9 mouse cellular contexts compared by ENCODE assay signal in the genomic region with DNA sequence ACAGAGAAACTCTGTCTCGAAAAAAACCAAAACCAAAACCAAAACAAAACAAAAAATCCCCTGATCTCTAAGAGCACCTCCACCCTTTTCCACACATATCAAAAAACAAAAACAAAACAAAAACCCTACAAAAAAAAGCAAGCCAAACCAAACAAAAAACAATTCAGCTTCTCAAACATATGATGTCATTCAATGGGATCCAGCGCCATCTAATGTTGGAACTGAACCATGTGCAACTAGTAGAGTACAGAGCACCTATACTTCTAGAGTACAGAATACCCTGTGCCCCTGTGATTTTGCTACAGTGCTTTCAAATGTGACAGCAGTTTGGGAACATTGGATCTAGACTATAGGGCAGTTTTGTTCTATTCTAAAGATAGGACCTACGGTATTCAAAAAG. TPM values are rescaled to one million over a fixed set of nuclear protein-coding genes. Genes with fewer than 3 reads are reported as not detected.
DNase-seq lines count a peak whose midpoint lies in the region; ATAC-seq and TF ChIP-seq lines count a peak whose summit lies in the region.
"Had no signal": no experiment of that assay in that cellular context is flagged by ENCODE, and none has a peak within 500 bp of the region (broad histone marks: within the 10 kb centered on the region; RNA-seq: fewer than 3 reads in every experiment).

No protein-coding gene starts in this region.

- H3K9me3 ChIP-seq in intestine, embryonic 14.5 days (ENCODE audit: control insufficient read depth, low read length) = no peaks in the 10 kb centered on the region
- no peaks in the 10 kb centered on the region for H3K9me3 ChIP-seq in intestine, embryonic 16.5 days (ENCODE audit: control insufficient read depth, low read length)
- no peaks in the 10 kb centered on the region for H3K9me3 ChIP-seq in embryonic facial prominence, embryonic 14.5 days (ENCODE audit: control insufficient read depth, low read length)

- H3K4me2 ChIP-seq in intestine, embryonic 14.5 days (ENCODE audit: low read length) = peak overlapping the region; percentile 93; the same call in 1 of the 2 replicates
- H3K4me2 ChIP-seq in intestine, embryonic 16.5 days (ENCODE audit: low read depth, low read length) = no peak overlapping the region
- peak overlapping the region; percentile 46; the same call in 1 of the 2 replicates for H3K4me2 ChIP-seq in embryonic facial prominence, embryonic 14.5 days (ENCODE audit: low read depth, low read length)
- H3K4me2 ChIP-seq in myocyte (ENCODE audit: low read depth) = peak overlapping the region; percentile 99

- no peak overlapping the region for H3ac ChIP-seq in myocyte (ENCODE audit: control insufficient read depth, insufficient read length)

- H3K4me3 ChIP-seq in intestine, embryonic 14.5 days (ENCODE audit: low read depth, low read length) = no peak overlapping the region
- no peak overlapping the region for H3K4me3 ChIP-seq in intestine, embryonic 16.5 days (ENCODE audit: low read length)
- H3K4me3 ChIP-seq in embryonic facial prominence, embryonic 14.5 days (ENCODE audit: low read depth, low read length) = no peak overlapping the region
- no peak overlapping the region for H3K4me3 ChIP-seq in myocyte

- no peak for DNase-seq in intestine, embryonic 14.5 days (ENCODE audit: low spot score)
- peak; percentile 51 for DNase-seq in Muller cell, postnatal 12 days (ENCODE audit: inconsistent ontology term)
- DNase-seq in embryonic facial prominence, embryonic 14.5 days (ENCODE audit: low spot score) = peak; percentile 86
- DNase-seq in large intestine, adult 2 months (ENCODE audit: low read depth, low spot score) = peak; percentile 37
- DNase-seq in urinary bladder, postnatal 10 days (ENCODE audit: low spot score) = no peak

- 53% methylated on average over 3 of the region's 3 CpGs for WGBS in intestine, embryonic 14.5 days
- 53% methylated on average over 3 of the region's 3 CpGs for WGBS in intestine, embryonic 16.5 days
- 54% methylated on average over 3 of the region's 3 CpGs for WGBS in embryonic facial prominence, embryonic 14.5 days
- 27% methylated on average over 3 of the region's 3 CpGs for WGBS in large intestine, adult 2 months

- no peak for TF ChIP-seq POLR2A in myocyte (IDR thresholded peaks at IDR 0.05; ENCODE audit: insufficient read length, low read depth)

- H3K4me1 ChIP-seq in intestine, embryonic 14.5 days (replicated peaks; ENCODE audit: control insufficient read depth, insufficient read depth, low read length) = peaks cover 34% of the 10 kb centered on the region
- H3K4me1 ChIP-seq in intestine, embryonic 16.5 days (ENCODE audit: control insufficient read depth, insufficient read depth, low read length) = peaks cover 33% of the 10 kb centered on the region
- peaks cover 25% of the 10 kb centered on the region for H3K4me1 ChIP-seq in embryonic facial prominence, embryonic 14.5 days (ENCODE audit: control insufficient read depth, insufficient read depth, low read length)

- H3K79me2 ChIP-seq in myocyte (ENCODE audit: control insufficient read depth, insufficient read depth) = peaks cover 83% of the 10 kb centered on the region

- no peaks in the 10 kb centered on the region for H3K27me3 ChIP-seq in intestine, embryonic 14.5 days (replicated peaks; ENCODE audit: control insufficient read depth, insufficient read depth, low read length)
- no peaks in the 10 kb centered on the region for H3K27me3 ChIP-seq in intestine, embryonic 16.5 days (replicated peaks; ENCODE audit: control insufficient read depth, insufficient read depth, low read length)
- H3K27me3 ChIP-seq in embryonic facial prominence, embryonic 14.5 days (replicated peaks; ENCODE audit: control insufficient read depth, insufficient read depth, low read length) = no peaks in the 10 kb centered on the region
- no peaks in the 10 kb centered on the region for H3K27me3 ChIP-seq in myocyte (ENCODE audit: control insufficient read depth, insufficient read depth, insufficient read length)

- H3K36me3 ChIP-seq in intestine, embryonic 14.5 days (ENCODE audit: control insufficient read depth, insufficient read depth, low read length) = peaks cover 4% of the 10 kb centered on the region; the same call in 1 of the 2 replicates
- no peaks in the 10 kb centered on the region for H3K36me3 ChIP-seq in intestine, embryonic 16.5 days (ENCODE audit: control insufficient read depth, insufficient read depth, low read length)
- H3K36me3 ChIP-seq in embryonic facial prominence, embryonic 14.5 days (ENCODE audit: control insufficient read depth, insufficient read depth, low read length) = no peaks in the 10 kb centered on the region
- no peaks in the 10 kb centered on the region for H3K36me3 ChIP-seq in myocyte (ENCODE audit: control insufficient read depth, insufficient read depth)

- H3K9ac ChIP-seq in intestine, embryonic 14.5 days (ENCODE audit: low read length) = no peak overlapping the region
- no peak overlapping the region for H3K9ac ChIP-seq in intestine, embryonic 16.5 days (ENCODE audit: low read depth, low read length)
- no peak overlapping the region for H3K9ac ChIP-seq in embryonic facial prominence, embryonic 14.5 days (ENCODE audit: low read depth, low read length)

- ATAC-seq in intestine, embryonic 14.5 days (replicated peaks; ENCODE audit: low FRiP score, low TSS enrichment, low read depth) = no peak
- no peak for ATAC-seq in intestine, embryonic 16.5 days
- ATAC-seq in embryonic facial prominence, embryonic 14.5 days (ENCODE audit: low read depth) = no peak
- ATAC-seq in activated CD4-positive, CD25-positive, alpha-beta regulatory T cell, adult 4 months = no peak

- H3K27ac ChIP-seq in intestine, embryonic 14.5 days (ENCODE audit: low read depth) = no peak overlapping the region
- no peak overlapping the region for H3K27ac ChIP-seq in intestine, embryonic 16.5 days (ENCODE audit: low read length)
- H3K27ac ChIP-seq in embryonic facial prominence, embryonic 14.5 days (replicated peaks; ENCODE audit: low read depth, low read length) = no peak overlapping the region

TF ChIP-seq in myocyte, 11 proteins besides CTCF, POLR2A, EP300 and RAD21:
- no peak for TF ChIP-seq SRF (IDR thresholded peaks at IDR 0.05; ENCODE audit: control insufficient read depth, insufficient read length, low read depth)
- TF ChIP-seq E2F4 (IDR thresholded peaks at IDR 0.05; ENCODE audit: insufficient read depth) = no peak
- TF ChIP-seq CEBPB (IDR thresholded peaks at IDR 0.05; ENCODE audit: insufficient read depth, poor library complexity, severe bottlenecking) = no peak
- no peak for TF ChIP-seq USF1 (IDR thresholded peaks at IDR 0.05; ENCODE audit: low read depth)
- no peak for TF ChIP-seq MAX (IDR thresholded peaks at IDR 0.05; ENCODE audit: low read depth)
- TF ChIP-seq TCF3 (IDR thresholded peaks at IDR 0.05; ENCODE audit: insufficient read length, low read depth) = no peak

RNA-seq across cellular contexts. Expression of a gene that starts 3.7 kb away (rescaled TPM):
- polyA plus RNA-seq in intestine, embryonic 14.5 days (2014; fragmentation: Nextera tagmentation; extraction: Ambion mirVana) = 35.2 and 38.7 TPM in 2 replicates
- 14.8 and 16.8 TPM in 2 replicates for polyA plus RNA-seq in intestine, embryonic 16.5 days (2015; fragmentation: Nextera tagmentation; extraction: Ambion mirVana)
- 39.3 and 39.7 TPM in 2 replicates for polyA plus RNA-seq in embryonic facial prominence, embryonic 14.5 days (2014; fragmentation: Nextera tagmentation; extraction: Ambion mirVana)
- 17.5 and 33.3 TPM in 2 replicates for polyA plus RNA-seq in large intestine, adult 2 months (2012; rRNA removed)
- 69.5 TPM for polyA plus RNA-seq in myocyte (2012; fragmentation: generic; extraction: Trizol)
- 10 to 100 TPM; 24.0 to 28.8 TPM for polyA plus RNA-seq in activated CD4-positive, CD25-positive, alpha-beta regulatory T cell, adult 4 months (2017; shearing (Covaris generic))

RNA-seq across cellular contexts. Expression of a gene that starts 7.1 kb away (rescaled TPM):
- polyA plus RNA-seq in intestine, embryonic 14.5 days (2014; fragmentation: Nextera tagmentation; extraction: Ambion mirVana) = not detected in 2 replicates
- 0.13 and 0.16 TPM in 2 replicates for polyA plus RNA-seq in intestine, embryonic 16.5 days (2015; fragmentation: Nextera tagmentation; extraction: Ambion mirVana)
- 0.12 TPM in 1 of 2 replicates, not detected in the other for polyA plus RNA-seq in embryonic facial prominence, embryonic 14.5 days (2014; fragmentation: Nextera tagmentation; extraction: Ambion mirVana)
- 0.07 TPM in 1 of 2 replicates, not detected in the other for polyA plus RNA-seq in large intestine, adult 2 months (2012; rRNA removed)
- 0.26 TPM for polyA plus RNA-seq in myocyte (2012; fragmentation: generic; extraction: Trizol)
- not detected for polyA plus RNA-seq in activated CD4-positive, CD25-positive, alpha-beta regulatory T cell, adult 4 months (2017; shearing (Covaris generic))
- polyA plus RNA-seq: cortical plate, adult 2 months had no signal

RNA-seq across cellular contexts. Expression of a gene that starts 11.0 kb away (rescaled TPM):
- 2.8 and 3.3 TPM in 2 replicates for polyA plus RNA-seq in intestine, embryonic 14.5 days (2014; fragmentation: Nextera tagmentation; extraction: Ambion mirVana)
- 2.3 and 2.4 TPM in 2 replicates for polyA plus RNA-seq in intestine, embryonic 16.5 days (2015; fragmentation: Nextera tagmentation; extraction: Ambion mirVana)
- 3.5 and 3.9 TPM in 2 replicates for polyA plus RNA-seq in embryonic facial prominence, embryonic 14.5 days (2014; fragmentation: Nextera tagmentation; extraction: Ambion mirVana)
- polyA plus RNA-seq in large intestine, adult 2 months (2012; rRNA removed) = 7.5 and 10.7 TPM in 2 replicates
- polyA plus RNA-seq in myocyte (2012; fragmentation: generic; extraction: Trizol) = 9.4 TPM
- polyA plus RNA-seq in activated CD4-positive, CD25-positive, alpha-beta regulatory T cell, adult 4 months (2017; shearing (Covaris generic)) = 1 to 10 TPM; 7.8 to 8.1 TPM

RNA-seq across cellular contexts. Expression of a gene that starts 41.0 kb away (rescaled TPM):
- polyA plus RNA-seq in intestine, embryonic 14.5 days (2014; fragmentation: Nextera tagmentation; extraction: Ambion mirVana) = 3.5 and 4.4 TPM in 2 replicates
- 3.9 and 4.7 TPM in 2 replicates for polyA plus RNA-seq in intestine, embryonic 16.5 days (2015; fragmentation: Nextera tagmentation; extraction: Ambion mirVana)
- polyA plus RNA-seq in embryonic facial prominence, embryonic 14.5 days (2014; fragmentation: Nextera tagmentation; extraction: Ambion mirVana) = 28.4 and 29.4 TPM in 2 replicates
- 7.3 and 10.3 TPM in 2 replicates for polyA plus RNA-seq in large intestine, adult 2 months (2012; rRNA removed)
- 95.3 TPM for polyA plus RNA-seq in myocyte (2012; fragmentation: generic; extraction: Trizol)
- polyA plus RNA-seq in activated CD4-positive, CD25-positive, alpha-beta regulatory T cell, adult 4 months (2017; shearing (Covaris generic)) = 1 to 10 TPM in 1 of 2 experiments, under 1 TPM in 1; 0.66 to 4.1 TPM

RNA-seq across cellular contexts. Expression of a gene that starts 47.0 kb away (rescaled TPM):
- polyA plus RNA-seq in intestine, embryonic 14.5 days (2014; fragmentation: Nextera tagmentation; extraction: Ambion mirVana) = 1.1 and 1.4 TPM in 2 replicates
- 1.3 and 1.4 TPM in 2 replicates for polyA plus RNA-seq in intestine, embryonic 16.5 days (2015; fragmentation: Nextera tagmentation; extraction: Ambion mirVana)
- 2.3 and 3.3 TPM in 2 replicates for polyA plus RNA-seq in embryonic facial prominence, embryonic 14.5 days (2014; fragmentation: Nextera tagmentation; extraction: Ambion mirVana)
- polyA plus RNA-seq in large intestine, adult 2 months (2012; rRNA removed) = 2.8 and 4.4 TPM in 2 replicates
- 17.5 TPM for polyA plus RNA-seq in myocyte (2012; fragmentation: generic; extraction: Trizol)
- not detected for polyA plus RNA-seq in activated CD4-positive, CD25-positive, alpha-beta regulatory T cell, adult 4 months (2017; shearing (Covaris generic))

Comparison
In these comparisons a context has a peak if more than half of its experiments do, and no peak if none do; other contexts are left out.
1. DNase-seq: peak in Muller cell, postnatal 12 days (single experiment), embryonic facial prominence, embryonic 14.5 days (single experiment) and large intestine, adult 2 months (single experiment); none in intestine, embryonic 14.5 days (single experiment) and urinary bladder, postnatal 10 days (single experiment).